Mouse (Mus musculus): ENCODE measurements around the gene Alkbh8.

DNA sequence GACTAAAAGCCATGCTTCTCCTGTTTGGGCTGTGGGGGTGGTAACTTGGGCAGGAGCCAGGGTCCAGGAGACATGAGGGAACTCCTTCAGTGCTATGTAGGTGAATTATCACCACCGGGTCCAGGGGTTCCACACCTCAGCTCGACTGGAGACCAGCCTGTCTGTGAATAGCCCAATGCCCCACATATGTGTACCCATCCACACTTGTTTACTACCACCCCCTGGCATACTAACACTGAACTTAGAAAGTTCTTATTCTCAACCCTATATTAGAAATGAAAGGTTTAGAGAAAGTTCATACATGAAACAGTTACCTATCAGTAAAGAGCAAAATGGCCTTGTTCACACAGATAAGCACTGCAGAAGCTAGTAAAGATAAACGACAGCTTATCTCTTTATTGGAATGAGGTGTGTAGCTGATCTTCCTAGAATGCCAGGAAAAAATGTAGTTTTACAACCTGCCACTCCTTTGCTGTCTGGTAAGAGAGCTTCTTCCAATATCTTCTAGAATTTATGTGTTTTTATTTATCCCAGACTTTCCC lies 6.8 kb upstream of the Alkbh8 start:
- TF ChIP-seq CTCF (IDR thresholded peaks at IDR 0.05; ENCODE audit: extremely low read depth, insufficient read depth, insufficient read length, insufficient replicate concordance) (no peak), POLR2A (IDR thresholded peaks at IDR 0.05; ENCODE audit: low read depth, low read length) (no peak)
